Mouse (Mus musculus): ENCODE data around the gene Kif14. TPM values are rescaled to one million over a fixed set of nuclear protein-coding genes. Genes with fewer than 3 reads are reported as not detected.

Gene Kif14
- polyA plus RNA-seq, 1 experiment from 2014 or later = 5.5 TPM

DNA sequence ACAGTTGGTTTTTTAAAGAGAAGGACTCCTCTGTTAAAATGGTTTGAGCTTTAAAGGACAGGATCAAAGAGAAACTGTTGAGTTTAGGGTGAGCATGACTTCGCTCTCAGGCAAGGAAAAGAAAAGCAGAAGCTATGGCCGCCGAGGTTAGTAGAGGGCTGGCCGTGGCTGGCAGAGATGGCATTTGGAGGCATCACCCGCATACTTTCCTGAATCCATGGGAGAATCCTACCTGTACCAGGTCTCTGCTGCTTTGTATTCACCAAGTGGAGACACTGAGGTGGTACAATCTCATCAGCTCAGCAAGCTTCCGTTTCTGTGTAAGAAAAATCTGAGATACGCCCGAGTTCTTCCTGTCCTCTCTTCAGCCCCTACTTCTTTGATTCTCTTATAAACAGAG is 114.1 kb downstream of the Kif14 start:
- peaks cover 6% of the 10 kb centered on the region for H3K27me3 ChIP-seq (ENCODE audit: control insufficient read depth, insufficient read depth, low read depth, low read length)
- H3K27ac ChIP-seq (ENCODE audit: low read length) = no peak overlapping the region
- no peaks in the 10 kb centered on the region; the same call in 1 of the 2 replicates for H3K4me1 ChIP-seq (ENCODE audit: control insufficient read depth, low read depth, low read length)
- no peak overlapping the region for H3K4me2 ChIP-seq (ENCODE audit: low read depth, low read length)
- H3K9ac ChIP-seq (ENCODE audit: low read depth, low read length) = no peak overlapping the region
- no peak overlapping the region for H3K4me3 ChIP-seq (ENCODE audit: low read depth, low read length)
- no peak for ATAC-seq (ENCODE audit: low read depth)
- WGBS (ENCODE audit: insufficient replicate concordance) = 35% methylated on average over 8 of the region's 8 CpGs
- H3K9me3 ChIP-seq (replicated peaks; ENCODE audit: control insufficient read depth, low read length) = no peaks in the 10 kb centered on the region
- no peaks in the 10 kb centered on the region for H3K36me3 ChIP-seq (ENCODE audit: control insufficient read depth, insufficient read depth)

Other genes with a start within 250 kb of the Kif14 start
- 0.07 and 0.44 TPM in 2 replicates for gene Inava, start 232.1 kb upstream of the Kif14 start, polyA plus RNA-seq (2015; fragmentation: Nextera tagmentation; extraction: Ambion mirVana)
- not detected in 2 replicates for gene Gpr25, start 205.5 kb upstream of the Kif14 start, polyA plus RNA-seq (2015; fragmentation: Nextera tagmentation; extraction: Ambion mirVana)
- 5.1 and 5.8 TPM in 2 replicates for gene Camsap2, start 120.2 kb upstream of the Kif14 start, polyA plus RNA-seq (2015; fragmentation: Nextera tagmentation; extraction: Ambion mirVana)
- gene Ddx59, start 51.1 kb upstream of the Kif14 start, polyA plus RNA-seq (2015; fragmentation: Nextera tagmentation; extraction: Ambion mirVana) = 4.5 and 5.2 TPM in 2 replicates
- gene Zfp281, start 158.6 kb downstream of the Kif14 start, polyA plus RNA-seq (2015; fragmentation: Nextera tagmentation; extraction: Ambion mirVana) = 6.4 TPM in 2 replicates